Mouse (Mus musculus): Measurements from ENCODE around the gene Nupr1.

Gene Nupr1

GRCm38 (mm10) chr7:126644345-126644744, 13.7 kb upstream of the Nupr1 start:
- in situ Hi-C loops (cut with MboI, MseI), result loop anchor here (10.0 kb wide), 1 partner anchor 50 kb away; the partner anchor contains the start of genes Bola2 and Slx1b

- in situ Hi-C loops (cut with MboI, MseI), result loop anchor here (10.0 kb wide), 1 partner anchor 52 kb away; the partner anchor contains the start of genes Bola2 and Slx1b
Observed at GRCm38 (mm10) chr7:126643244-126643617, 12.6 kb upstream of the Nupr1 start.

GRCm38 (mm10) chr7:126642545-126643243, 12.0 kb upstream of the Nupr1 start:
- in situ Hi-C loops (cut with MboI, MseI), result loop anchor here (10.0 kb wide), 1 partner anchor 52 kb away; the partner anchor contains the start of genes Bola2 and Slx1b

- in situ Hi-C loops (cut with MboI, MseI), result loop anchor here (5.0 kb wide), 1 partner anchor 70 kb away; the partner anchor contains the start of gene Eif3c
Observed at GRCm38 (mm10) chr7:126636733-126637520, 6.3 kb upstream of the Nupr1 start.

GRCm38 (mm10) chr7:126635375-126635774, 4.7 kb upstream of the Nupr1 start:
- in situ Hi-C loops (cut with MboI, MseI), result loop anchor here (5.0 kb wide), 1 partner anchor 68 kb away; the partner anchor contains the start of gene Eif3c

- in situ Hi-C loops (cut with MboI, MseI), result no loop called here
Observed at GRCm38 (mm10) chr7:126632478-126632877, 1.8 kb upstream of the Nupr1 start.

GRCm38 (mm10) chr7:126629915-126630314, 746 bp downstream of the Nupr1 start:
- in situ Hi-C loops (cut with MboI, MseI), result loop anchor here (5.0 kb wide), 1 partner anchor 43 kb away; the partner anchor contains the start of gene Cln3

GRCm38 (mm10) chr7:126628111-126628510, 2.5 kb downstream of the Nupr1 start:
- in situ Hi-C loops (cut with MboI, MseI), result loop anchor here (5.0 kb wide), 1 partner anchor 41 kb away; the partner anchor contains the start of gene Cln3

- in situ Hi-C loops (cut with MboI, MseI), result loop anchor here (5.0 kb wide), 1 partner anchor 39 kb away; the partner anchor contains the start of gene Cln3
Observed at GRCm38 (mm10) chr7:126625807-126626600, 4.7 kb downstream of the Nupr1 start.

GRCm38 (mm10) chr7:126625369-126625768, 5.3 kb downstream of the Nupr1 start:
- in situ Hi-C loops (cut with MboI, MseI), result loop anchor here (5.0 kb wide), 1 partner anchor 38 kb away; the partner anchor contains the start of gene Cln3

- in situ Hi-C loops (cut with MboI, MseI), result loop anchor here (5.0 kb wide), 1 partner anchor 37 kb away; the partner anchor contains the start of gene Cln3
Observed at GRCm38 (mm10) chr7:126624774-126625173, 5.9 kb downstream of the Nupr1 start.

- in situ Hi-C loops (cut with MboI, MseI), result no loop called here
Observed at GRCm38 (mm10) chr7:126623381-126623780, 7.3 kb downstream of the Nupr1 start.

- in situ Hi-C loops (cut with MboI, MseI), result no loop called here
Observed at GRCm38 (mm10) chr7:126621452-126622359, 9.0 kb downstream of the Nupr1 start.

- in situ Hi-C loops (cut with MboI, MseI), result no loop called here
Observed at GRCm38 (mm10) chr7:126619559-126620275, 10.9 kb downstream of the Nupr1 start.

GRCm38 (mm10) chr7:126616707-126617106, 14.0 kb downstream of the Nupr1 start:
- in situ Hi-C loops (cut with MboI, MseI), result no loop called here

GRCm38 (mm10) chr7:126612736-126613135, 17.9 kb downstream of the Nupr1 start:
- in situ Hi-C loops (cut with MboI, MseI), result no loop called here

- in situ Hi-C loops (cut with MboI, MseI), result loop anchor here (10.0 kb wide), 1 partner anchor 293 kb away; no protein-coding TSS in a partner anchor
Observed at GRCm38 (mm10) chr7:126607796-126608195, 22.9 kb downstream of the Nupr1 start.

GRCm38 (mm10) chr7:126607064-126607463, 23.6 kb downstream of the Nupr1 start:
- in situ Hi-C loops (cut with MboI, MseI), result loop anchor here (10.0 kb wide), 1 partner anchor 292 kb away; no protein-coding TSS in a partner anchor

- in situ Hi-C loops (cut with MboI, MseI), result loop anchor here (10.0 kb wide), 1 partner anchor 292 kb away; no protein-coding TSS in a partner anchor
Observed at GRCm38 (mm10) chr7:126606611-126607010, 24.1 kb downstream of the Nupr1 start.

Measured in regulatory T cell (primary cell).